Mouse (Mus musculus) thymus, postnatal 36 days (tissue): ENCODE measurements around the gene Snrpf.

Source experiments
- DNase-seq, 2 experiments: peaks; one replicate each; pipeline ENCODE4 v3.0.0; 2022; ENCODE audit warnings: mixed read lengths in 2 of 2

The Snrpf gene

GRCm38 (mm10) chr10:93589281-93589848 is at the start of gene Snrpf:
Snrpf (minus strand) TSS chr10:93589706.
- DNase-seq = peak; percentile 89 to 93

- no peak for DNase-seq
Observed at GRCm38 (mm10) chr10:93635941-93636340, 46.4 kb upstream of the Snrpf start.

GRCm38 (mm10) chr10:93633971-93634370 is 44.5 kb upstream of the Snrpf start:
- DNase-seq = no peak

GRCm38 (mm10) chr10:93633563-93633962 is 44.1 kb upstream of the Snrpf start:
- no peak for DNase-seq

GRCm38 (mm10) chr10:93632086-93632485 is 42.6 kb upstream of the Snrpf start:
- no peak for DNase-seq

- DNase-seq = no peak
Observed at GRCm38 (mm10) chr10:93630310-93630709, 40.8 kb upstream of the Snrpf start.

GRCm38 (mm10) chr10:93624151-93624550 is 34.6 kb upstream of the Snrpf start:
- no peak for DNase-seq

GRCm38 (mm10) chr10:93623725-93624124 is 34.2 kb upstream of the Snrpf start:
- DNase-seq = no peak

GRCm38 (mm10) chr10:93620438-93621179 is 31.1 kb upstream of the Snrpf start:
- DNase-seq = no peak

GRCm38 (mm10) chr10:93614850-93615249 is 25.3 kb upstream of the Snrpf start:
- no peak for DNase-seq

GRCm38 (mm10) chr10:93611419-93612007 is 22.0 kb upstream of the Snrpf start:
- no peak for DNase-seq

- DNase-seq = no peak
Observed at GRCm38 (mm10) chr10:93610896-93611295, 21.4 kb upstream of the Snrpf start.

GRCm38 (mm10) chr10:93609236-93609635 is 19.7 kb upstream of the Snrpf start:
- no peak for DNase-seq

GRCm38 (mm10) chr10:93608051-93608450 is 18.5 kb upstream of the Snrpf start:
- DNase-seq = no peak

GRCm38 (mm10) chr10:93606326-93606725 is 16.8 kb upstream of the Snrpf start:
- DNase-seq = no peak

- DNase-seq = no peak
Observed at GRCm38 (mm10) chr10:93603256-93603655, 13.8 kb upstream of the Snrpf start.

GRCm38 (mm10) chr10:93602309-93602708 is 12.8 kb upstream of the Snrpf start:
- no peak for DNase-seq

- no peak for DNase-seq
Observed at GRCm38 (mm10) chr10:93596641-93597040, 7.1 kb upstream of the Snrpf start.

GRCm38 (mm10) chr10:93595831-93596230 is 6.3 kb upstream of the Snrpf start:
- no peak for DNase-seq

GRCm38 (mm10) chr10:93594022-93594482 is 4.5 kb upstream of the Snrpf start:
- peak; percentile 72 to 77 for DNase-seq

- DNase-seq = peak; percentile 41 to 45
Observed at GRCm38 (mm10) chr10:93592456-93592855, 3.0 kb upstream of the Snrpf start.

GRCm38 (mm10) chr10:93588796-93589195 is 710 bp downstream of the Snrpf start:
- DNase-seq = no peak

- DNase-seq = peak; percentile 55 to 60
Observed at GRCm38 (mm10) chr10:93577271-93577886, 12.1 kb downstream of the Snrpf start.

GRCm38 (mm10) chr10:93575960-93576359 is 13.5 kb downstream of the Snrpf start:
- no peak for DNase-seq
